Mouse (Mus musculus) layer of hippocampus, postnatal 10 days (tissue): ENCODE measurements around the gene Dus3l. TPM values are rescaled to one million over a fixed set of nuclear protein-coding genes. Genes with fewer than 3 reads are reported as not detected.

Source experiments
- DNase-seq, 2 experiments: peaks; one replicate each; pipeline ENCODE4 v3.0.0; 2021; ENCODE audit warnings: low spot score in 2 of 2
- total RNA-seq, 2 experiments: library from RNA; stranded (reverse); gene quantifications; 2 replicates each; pipeline ENCODE4 v1.2.3; 2021

Dus3l gene
- total RNA-seq, 2 experiments from 2014 or later: 66.7 to 72.0 TPM

DNA sequence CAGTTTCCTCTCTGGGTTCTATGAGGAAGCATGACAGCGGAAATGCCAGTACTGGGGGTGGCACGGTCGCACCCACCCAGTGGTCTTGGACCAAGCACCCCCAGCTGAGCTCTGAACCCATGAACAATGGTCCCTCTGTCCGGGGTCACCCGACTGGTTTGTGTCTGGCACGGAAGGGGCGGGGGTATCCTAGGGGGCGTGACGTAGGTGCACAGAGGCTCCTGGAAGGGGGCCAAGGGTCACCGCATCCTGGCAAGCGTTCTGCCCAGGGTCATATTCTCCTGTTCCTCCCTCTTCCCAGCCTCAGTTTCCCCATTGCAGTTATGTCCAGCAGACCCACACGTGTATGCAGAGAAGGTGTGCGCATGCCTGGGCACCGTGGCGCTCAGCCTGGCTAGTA, 11.1 kb upstream of the Dus3l start:
- DNase-seq: no peak

DNA sequence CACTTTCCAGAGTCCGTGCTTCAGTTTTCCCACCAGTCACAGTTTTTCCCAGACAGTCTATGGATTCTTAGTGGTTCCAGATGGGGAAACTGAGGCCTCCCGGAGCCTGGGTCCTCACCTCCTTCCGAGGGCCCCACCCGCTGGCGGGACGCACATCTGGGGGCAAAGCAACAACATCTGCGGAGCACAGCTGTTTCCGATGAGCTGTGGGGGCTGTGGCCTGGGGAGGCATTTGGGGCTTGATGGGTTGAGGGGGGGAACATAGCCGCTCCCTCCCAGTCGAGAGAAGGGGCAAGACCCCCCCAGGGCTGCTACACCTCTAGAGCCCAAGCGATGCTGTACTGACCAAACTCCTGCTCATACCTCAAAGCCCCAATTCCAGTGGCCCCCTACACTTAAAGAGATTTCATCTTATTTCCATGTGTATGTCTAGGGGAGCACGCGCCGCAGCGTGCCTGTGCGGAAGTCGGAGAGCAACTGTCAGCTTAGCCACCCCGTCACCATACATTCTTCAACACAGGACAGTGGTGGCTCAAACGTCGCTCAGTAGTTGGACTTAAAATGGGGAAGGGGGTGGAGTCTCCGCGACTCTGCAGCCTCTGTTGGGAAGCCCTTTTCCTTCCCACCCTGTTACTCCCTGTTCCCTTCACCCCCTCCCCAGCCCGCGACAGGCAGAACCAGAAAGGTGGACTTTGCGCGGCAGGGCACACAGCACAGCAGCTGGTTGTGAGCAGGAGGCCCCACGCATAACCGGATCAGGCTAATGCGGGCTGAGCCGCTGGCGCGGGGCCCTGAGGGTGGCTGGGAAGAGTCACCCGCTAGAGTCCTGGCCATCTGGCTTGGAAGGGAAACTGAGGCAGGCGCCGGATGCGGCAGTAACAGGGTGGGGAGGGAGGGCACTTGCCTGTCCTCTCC, 10.0 kb upstream of the Dus3l start:
- no peak for DNase-seq

DNA sequence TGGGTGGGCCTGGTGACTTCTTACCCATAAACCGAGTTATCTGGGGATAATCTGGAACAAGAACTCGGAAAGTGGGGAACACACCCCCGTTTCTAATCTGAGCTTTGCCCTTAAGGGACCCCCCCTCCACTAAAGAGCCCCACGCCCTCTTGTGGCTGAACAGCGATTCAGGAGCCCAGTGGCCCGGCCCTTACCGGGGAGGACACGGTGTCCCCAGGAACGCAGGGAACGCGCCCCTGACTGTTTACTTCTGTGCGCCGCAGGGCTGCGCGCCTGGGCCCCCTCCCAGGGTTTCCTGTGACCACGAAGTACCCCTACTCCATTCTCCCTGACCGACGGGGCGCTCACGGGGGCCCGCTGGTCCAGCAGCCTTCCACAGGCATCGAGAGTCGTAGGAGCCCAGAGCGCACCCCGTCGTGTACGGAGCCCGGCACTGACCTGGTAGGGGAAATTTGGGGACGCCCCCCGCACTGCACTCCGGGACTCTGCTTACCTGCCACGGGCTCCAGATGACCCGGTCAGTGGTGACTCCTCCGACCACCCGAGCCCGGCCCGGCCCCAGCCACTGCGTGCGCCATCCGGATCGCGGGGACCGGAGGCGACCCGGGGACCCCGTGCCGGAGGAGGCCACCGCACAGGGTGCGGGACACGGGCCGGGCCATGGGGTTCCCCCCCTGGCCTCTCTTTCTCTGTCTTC, 7.7 kb upstream of the Dus3l start:
- DNase-seq: no peak

DNA sequence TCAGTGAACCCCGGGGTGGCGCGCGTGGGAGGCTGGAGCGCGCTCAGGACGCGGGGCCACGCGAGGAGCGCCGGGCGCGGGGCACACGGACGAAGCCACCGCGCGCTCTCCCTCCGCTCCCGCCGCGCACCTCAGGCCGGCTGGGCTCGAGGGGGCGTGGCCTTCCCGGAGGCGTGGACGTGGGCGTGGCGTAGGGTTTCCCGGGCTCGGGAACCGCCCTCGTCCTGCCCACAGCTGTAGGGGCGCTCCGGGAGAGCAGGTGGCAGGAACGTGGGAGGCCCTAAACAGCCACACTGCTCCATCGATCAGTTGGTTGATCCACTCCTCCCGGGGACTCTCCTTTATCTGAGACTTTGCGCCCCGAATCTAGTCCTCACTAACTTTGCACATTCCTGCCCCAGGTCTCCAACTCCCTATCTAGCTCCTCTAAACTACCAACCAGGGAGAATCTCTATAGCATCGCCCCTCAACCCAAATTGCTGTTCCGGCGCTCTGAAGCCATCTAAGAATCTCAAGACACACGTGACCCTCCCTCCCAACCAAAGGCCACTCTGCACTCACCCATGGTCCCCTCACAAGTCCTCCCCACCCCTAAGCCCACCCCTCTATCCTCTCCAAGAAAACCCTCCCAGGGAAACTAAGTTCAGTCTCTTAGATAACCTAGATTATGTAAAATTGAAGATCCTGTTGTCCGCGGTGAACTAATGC, 7.0 kb upstream of the Dus3l start, which contains the start of gene Nrtn:
Gene Nrtn (minus strand): TSS at position 115 of the 708 bp plus-strand sequence.
- DNase-seq: peak; percentile 60 to 71

DNA sequence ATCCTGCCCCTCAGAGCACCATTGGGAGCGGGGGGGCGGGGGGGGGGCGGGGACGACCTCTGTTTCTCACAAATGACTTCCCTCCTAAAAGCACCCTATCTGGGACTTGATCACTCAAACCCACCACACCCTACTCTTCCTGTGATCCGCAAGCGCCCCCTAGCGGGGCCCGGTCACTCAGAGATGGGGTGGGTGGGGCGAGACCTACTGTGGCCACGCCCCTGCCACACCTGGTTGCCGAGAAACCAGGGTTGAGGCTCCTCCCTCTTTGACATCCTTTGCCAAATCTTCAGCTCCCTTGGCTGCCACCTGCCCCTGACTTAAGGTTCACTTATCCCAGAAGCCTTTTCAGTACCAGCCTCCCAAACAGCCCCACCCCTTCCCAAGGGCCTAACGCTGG, 6.4 kb upstream of the Dus3l start:
- peak; percentile 71 to 73 for DNase-seq

DNA sequence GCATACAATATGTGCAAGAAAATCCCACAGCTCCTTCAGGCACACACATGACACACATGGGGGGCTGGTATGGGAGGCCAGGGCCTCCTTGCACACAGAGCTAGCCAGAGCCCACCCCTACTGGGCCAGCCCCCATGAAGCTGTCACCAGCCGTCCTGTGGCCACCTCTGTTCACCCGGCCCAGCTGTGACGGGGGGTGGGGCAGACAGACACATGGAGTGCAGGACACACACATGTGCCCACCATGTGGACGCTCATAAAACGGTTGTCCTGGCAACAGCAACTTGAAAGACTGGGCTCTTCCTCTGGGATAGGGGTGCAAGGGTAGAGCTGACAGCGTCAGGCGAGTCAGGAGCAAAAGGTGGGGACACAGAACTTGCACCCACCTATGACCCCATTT, 5.3 kb upstream of the Dus3l start:
- no peak for DNase-seq

DNA sequence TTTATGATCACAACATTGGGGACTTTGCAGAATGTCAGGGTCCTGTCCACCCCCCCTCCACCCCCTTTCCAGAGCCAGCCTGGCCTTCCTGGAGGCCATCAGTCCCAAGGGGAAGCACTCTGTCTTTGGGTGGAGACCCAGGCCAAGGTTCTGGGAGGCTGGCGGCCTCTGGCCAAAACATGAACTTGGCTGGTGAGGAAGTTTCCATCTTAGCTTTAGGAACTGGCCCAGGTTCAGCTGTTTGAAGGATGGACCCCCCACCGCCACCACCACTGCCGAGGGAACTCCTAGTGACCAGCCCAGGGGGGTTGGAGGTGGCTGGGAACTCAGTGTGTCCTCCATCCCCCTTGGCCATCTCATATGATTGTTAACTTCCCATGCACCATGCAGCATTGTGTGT, 3.5 kb upstream of the Dus3l start:
- DNase-seq: no peak

DNA sequence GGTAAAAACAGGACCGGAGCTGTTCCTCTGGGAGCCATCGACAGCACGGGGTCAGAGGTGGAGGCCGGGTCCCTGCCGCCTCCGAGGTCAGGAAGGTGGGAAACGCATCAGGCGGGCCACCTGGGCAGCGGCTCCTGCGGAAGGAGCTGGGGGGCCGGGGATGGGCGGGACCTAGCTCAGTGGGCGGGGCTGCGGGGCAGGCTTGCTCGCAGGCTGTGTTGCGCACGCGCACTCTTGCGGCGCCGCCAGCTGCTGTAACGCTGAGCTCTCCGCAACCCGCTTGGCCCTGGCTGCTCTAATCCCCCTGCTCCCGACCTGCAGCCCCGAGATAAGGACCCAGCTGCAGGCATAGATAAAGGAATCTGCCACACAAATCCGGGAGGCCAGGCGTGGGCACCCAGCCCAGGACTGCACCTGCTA, 2.6 kb upstream of the Dus3l start:
- peak; percentile 81 to 91 for DNase-seq

DNA sequence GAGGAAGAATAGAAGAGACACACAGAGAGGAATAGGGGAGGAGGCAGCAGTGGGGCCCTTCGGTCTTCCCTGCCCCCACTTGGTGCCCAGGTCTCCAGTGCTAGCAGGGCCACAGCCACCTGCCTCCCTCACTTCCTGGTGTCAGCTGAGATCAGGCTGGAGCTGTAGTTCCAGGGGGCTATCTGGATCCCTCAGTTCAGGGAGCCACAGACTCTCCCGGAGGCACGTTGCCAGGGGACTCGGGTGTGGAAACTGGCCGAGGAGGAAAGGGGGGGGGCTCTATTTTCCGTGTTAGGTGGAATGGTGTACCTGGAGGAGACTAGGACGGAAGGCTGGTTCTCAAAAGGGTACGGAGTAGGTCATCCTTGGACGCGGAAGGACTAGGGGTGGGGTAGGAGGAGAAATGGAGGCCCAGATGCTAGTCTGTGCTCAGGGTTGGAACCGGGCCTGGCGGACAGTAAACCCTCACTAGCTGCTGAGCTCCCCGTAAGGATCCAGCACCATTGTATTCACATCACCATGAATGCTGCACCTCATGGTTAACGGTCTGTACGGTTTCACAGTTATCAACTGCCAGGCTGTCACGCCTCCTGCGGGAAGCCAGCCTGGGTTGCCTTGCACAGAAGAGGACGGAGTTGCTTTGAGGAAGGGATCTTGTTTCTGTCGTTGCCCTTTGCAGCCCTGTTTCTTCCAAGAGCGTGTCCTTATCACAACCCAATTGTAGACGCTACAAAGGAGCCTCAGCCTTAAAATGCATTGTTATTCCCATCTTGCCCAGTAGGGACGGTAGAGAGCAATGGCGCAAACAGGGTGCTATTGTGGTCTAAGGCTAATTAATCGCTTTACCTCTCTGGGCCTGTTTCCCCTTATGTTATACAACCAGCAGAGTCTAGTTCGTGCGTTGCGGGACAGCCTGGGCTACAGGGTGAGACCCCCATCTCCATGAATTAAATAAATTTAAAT, 1.5 kb upstream of the Dus3l start:
- DNase-seq: peak; percentile 63 to 71

DNA sequence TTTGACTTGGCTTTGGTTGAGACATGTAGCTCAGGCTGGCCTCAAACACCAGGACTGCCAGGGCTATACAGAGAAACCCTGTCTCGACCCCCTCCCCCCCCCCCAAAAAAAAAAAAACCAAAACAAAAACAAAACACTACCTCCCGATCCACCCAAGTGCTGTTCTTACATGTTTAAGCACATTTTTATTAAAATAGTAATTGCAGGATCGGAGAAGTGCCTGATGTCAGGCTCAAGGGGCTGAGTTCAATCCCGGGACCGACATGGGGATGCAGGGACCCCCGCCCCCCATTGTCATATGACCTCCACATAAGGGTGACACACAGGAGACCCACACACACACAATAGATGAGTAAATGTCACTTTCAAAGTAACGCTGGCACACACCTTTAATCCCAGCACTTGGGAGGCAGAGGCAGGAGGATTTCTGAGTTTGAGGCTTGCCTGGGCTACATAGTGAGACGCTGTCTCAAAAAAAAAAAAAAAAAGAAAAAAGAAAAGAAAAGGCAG, 761 bp upstream of the Dus3l start:
- no peak for DNase-seq

DNA sequence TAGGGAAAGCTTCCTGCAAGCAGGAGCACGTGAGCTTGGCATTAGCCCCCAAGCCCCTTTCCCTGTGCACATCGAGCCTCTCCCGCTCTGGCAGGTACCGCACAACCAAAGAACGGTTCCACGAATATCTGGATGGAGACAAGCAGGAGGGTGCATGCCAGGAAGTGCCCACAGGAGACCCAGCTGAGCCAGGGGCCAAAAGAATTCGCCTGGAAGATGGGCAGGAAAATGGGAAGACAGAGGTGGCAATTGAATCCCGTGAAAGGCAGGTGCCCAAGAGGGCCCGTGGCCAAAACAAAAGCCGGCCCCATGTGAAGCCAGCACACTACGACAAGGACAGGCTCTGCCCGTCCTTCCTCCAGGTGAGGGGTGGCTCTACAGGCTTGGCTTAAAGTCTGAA, 874 bp downstream of the Dus3l start:
- no peak for DNase-seq

DNA sequence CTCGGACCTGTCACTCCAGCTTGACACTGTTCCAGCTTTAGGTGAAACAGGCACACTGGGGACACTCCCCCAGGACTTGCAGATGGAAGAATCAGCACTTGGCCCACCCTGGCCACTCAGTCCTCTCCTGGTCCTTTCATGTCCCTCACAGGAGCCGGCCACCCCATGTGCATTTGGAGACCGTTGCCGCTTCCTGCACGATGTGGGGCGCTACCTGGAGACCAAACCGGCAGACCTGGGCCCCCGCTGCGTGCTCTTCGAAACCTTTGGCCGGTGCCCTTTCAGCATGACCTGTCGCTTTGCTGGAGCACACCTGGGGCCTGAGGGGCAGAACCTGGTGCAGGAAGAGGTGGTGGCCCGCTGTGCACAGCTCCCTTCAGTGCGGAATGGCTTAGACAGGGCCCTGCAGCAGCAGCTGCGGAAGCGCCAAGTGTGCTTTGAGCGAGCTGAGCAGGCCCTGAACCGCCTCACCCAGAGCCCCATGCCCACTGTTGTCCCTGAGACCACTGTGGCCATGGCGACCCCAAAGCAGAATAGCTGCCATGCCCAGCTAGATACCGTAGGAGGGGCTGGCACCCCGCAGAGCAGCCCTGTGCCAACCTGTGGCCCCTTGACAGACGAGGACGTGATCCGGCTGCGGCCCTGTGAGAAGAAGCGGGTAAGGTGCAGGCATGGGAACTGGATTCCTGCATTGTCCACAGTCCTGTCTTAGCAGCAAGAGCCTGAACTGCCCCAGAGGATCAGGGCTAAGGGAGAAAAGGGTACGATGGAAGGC, 2.3 kb downstream of the Dus3l start:
- DNase-seq: no peak

DNA sequence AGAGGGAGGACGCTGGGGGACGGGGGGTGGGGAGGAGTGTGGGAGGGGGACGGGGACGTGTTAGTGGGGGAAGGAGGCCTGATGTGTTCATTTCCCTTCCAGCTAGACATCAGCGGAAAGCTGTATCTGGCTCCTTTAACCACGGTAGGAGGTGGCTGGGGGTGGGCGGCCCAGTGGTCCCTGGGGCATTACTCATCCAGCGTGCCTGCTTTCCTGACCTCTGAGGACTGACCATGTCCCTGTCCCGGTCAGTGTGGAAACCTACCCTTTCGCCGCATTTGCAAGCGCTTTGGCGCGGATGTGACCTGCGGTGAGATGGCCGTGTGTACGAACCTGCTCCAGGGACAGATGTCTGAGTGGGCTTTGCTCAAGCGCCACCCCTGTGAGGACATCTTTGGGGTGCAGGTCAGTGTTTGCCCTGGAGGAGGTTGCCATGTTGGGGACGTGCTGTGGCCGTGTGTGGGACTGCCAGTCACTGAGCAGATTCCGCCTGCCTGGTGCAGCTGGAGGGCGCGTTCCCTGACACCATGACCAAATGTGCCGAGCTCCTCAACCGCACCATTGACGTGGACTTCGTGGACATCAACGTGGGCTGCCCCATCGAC, 3.1 kb downstream of the Dus3l start:
- no peak for DNase-seq

DNA sequence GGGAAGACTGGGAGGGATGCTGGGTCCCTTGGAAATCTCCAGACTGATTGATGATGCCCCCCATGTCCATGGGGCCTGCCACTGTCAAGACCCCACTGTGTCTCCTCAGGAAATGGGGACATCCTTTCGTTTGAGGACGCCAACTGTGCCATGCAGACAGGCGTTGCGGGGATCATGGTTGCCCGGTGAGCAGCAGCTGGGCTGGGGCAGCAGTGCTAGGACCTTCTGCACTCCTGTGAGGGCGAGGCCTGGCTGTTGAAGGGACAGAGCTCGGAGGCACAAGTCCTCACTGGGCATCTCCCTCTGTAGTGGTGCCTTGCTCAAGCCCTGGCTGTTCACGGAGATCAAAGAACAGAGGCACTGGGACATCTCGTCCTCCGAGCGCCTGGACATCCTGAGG, 4.4 kb downstream of the Dus3l start:
- no peak for DNase-seq

DNA sequence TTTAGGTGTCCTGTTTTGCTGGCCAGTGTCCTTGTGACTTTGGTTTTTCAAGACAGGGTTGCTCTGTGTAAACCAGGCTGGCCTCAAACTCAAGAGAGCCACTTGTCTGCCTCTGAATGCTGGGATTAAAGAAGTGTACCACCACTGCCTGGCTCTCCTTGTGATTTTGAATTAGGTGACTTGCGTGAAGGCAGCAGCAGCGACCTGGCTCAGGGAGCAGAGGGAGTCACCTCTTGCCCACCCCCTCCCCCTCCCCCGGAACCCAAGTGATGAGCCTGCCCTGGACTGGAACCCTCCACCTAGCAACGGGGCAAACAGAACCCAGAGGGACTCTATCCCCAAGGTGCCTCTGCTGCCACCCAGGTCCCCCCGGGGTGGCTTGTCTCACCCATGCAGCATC, 5.4 kb downstream of the Dus3l start, which contains the start of gene Prr22:
Gene Prr22 (plus strand): TSS at position 301 of the 400 bp plus-strand sequence.
- no peak for DNase-seq

DNA sequence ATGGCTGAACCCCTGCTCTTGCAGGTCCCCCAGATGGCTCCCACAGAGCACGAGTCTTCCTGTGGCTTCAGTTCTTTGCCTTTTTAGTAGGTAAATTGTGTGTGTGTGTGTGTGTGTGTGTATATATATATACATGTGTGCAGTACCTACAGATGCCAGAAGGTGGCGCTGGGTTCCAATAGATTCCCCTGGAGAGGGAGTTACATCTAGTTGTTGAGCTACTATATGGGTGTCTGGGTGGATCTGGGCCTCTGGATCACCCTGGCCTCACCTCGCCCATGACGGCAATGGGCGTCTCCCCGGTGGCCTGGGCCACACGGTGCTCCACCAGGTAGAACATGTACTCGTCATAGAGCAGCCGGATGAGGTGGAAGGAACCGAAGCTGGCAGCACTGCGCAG, 13.0 kb downstream of the Dus3l start:
- no peak for DNase-seq

DNA sequence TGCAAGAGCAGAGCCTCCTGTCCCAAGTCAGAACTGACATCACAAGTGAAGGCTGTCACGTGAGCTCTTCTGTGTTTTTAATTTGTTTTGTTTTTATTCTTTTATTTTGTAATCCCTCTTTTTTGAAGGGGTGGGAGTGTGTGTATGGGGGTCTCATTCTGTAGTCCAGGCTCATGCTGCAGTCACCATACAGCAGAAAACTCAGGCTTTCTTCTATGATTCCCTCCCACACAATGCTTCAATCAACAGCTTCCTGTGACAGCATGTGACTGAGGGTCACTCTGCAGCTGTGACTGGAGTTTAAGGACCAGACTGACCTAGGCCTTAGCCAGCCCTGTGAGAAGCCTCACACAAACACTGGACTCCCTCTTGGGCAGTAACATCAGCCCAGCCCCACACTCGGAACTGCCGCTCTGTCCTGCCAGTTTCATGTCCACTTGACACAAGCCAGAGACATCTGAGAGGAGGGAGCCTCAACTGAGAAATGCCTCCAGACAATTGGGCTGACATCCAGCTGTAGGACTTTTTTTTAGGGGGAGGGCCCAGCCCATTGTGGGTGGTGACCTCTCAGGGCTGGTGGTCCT, 14.3 kb downstream of the Dus3l start:
- DNase-seq: no peak

DNA sequence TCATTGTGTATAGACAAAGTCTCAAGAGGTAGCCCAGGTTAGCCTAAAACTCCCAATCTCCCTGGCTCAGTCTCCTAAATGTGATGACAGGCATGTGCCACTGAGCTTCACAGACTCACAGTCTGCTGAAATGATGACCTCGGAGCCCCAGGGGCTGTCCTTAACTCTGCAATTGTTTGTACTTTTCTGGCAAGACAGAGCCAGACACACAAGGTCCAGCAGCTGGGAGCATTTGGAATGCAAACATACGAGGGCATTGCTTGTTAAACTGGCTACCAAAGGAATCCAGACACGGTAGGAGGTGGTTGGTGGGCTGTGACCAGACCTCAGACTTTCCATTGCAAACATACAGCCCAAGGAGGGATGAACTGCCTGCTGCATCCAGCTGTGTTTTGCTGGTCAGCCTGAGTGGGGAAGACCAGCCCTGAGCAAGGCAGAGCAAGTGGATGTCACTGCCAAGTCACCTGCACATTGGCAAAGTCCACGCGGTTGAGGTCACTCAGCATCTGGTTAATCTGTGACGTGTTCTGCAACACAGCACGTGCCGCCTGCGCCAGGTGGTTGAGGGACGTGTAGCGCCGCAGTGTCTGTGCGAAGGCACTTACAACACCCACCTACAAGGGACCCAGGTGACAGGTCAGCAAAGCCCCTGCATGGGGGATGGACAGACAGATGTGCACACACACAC, 15.9 kb downstream of the Dus3l start:
- no peak for DNase-seq
